Mouse (Mus musculus) forebrain, embryonic 16.5 days (tissue): ENCODE measurements around the gene Proca1. TPM values are rescaled to one million over a fixed set of nuclear protein-coding genes. Genes with fewer than 3 reads are reported as not detected.

Source experiments
- ATAC-seq: fragments of 200-750 bp; cut with Nextera tagmentation; 2 replicates; pipeline ENCODE4 v1.8.0; 2017; ENCODE audit warnings: mild to moderate bottlenecking, moderate library complexity
- H3K27ac ChIP-seq: fragments of 300-500 bp; sonication (generic); 2 replicates; pipeline ENCODE4 v1.5.1; 2014; ENCODE audit warnings: low read length, control low read depth
- H3K27me3 ChIP-seq: fragments of 300-500 bp; sonication (generic); replicated peaks from 2 replicates; pipeline ENCODE4 v1.6.1; 2014; ENCODE audit warnings: low read length; ENCODE audit not compliant: control insufficient read depth, insufficient read depth
- H3K36me3 ChIP-seq: fragments of 300-500 bp; sonication (generic); 2 replicates; pipeline ENCODE4 v1.6.1; 2014; ENCODE audit not compliant: control insufficient read depth, insufficient read depth
- H3K4me1 ChIP-seq: fragments of 300-500 bp; sonication (generic); replicated peaks from 2 replicates; pipeline ENCODE4 v1.6.1; 2014; ENCODE audit warnings: low read length; ENCODE audit not compliant: control insufficient read depth, insufficient read depth
- H3K4me2 ChIP-seq: fragments of 300-500 bp; sonication (generic); 2 replicates; pipeline ENCODE4 v1.6.1; 2014; ENCODE audit warnings: mild to moderate bottlenecking, low read length, control low read depth
- H3K4me3 ChIP-seq: fragments of 300-500 bp; sonication (generic); replicated peaks from 2 replicates; pipeline ENCODE4 v1.5.1; 2014; ENCODE audit warnings: mild to moderate bottlenecking, low read length, control low read depth
- H3K9ac ChIP-seq: fragments of 300-500 bp; sonication (generic); replicated peaks from 2 replicates; pipeline ENCODE4 v1.6.1; 2014; ENCODE audit warnings: low read depth, low read length, control low read depth
- H3K9me3 ChIP-seq: fragments of 300-500 bp; sonication (generic); 2 replicates; pipeline ENCODE4 v1.6.1; 2016; ENCODE audit warnings: low read length; ENCODE audit not compliant: control insufficient read depth
- WGBS: fragments of 180-500 bp; shearing (Covaris S2); extraction: QIAGEN DNeasy Blood & Tissue Kit; methylation state at CpG from one replicate; pipeline ENCODE4 v1.1.7; 2014; 5-methylcytosine and 5-hydroxymethylcytosine counted together
- polyA plus RNA-seq: library from polyadenylated mRNA; unstranded; fragments of >200 nt; fragmentation: Nextera tagmentation; extraction: Ambion mirVana; gene quantifications from 2 replicates; pipeline ENCODE4 v1.2.1, GENCODE M21; 2015

Proca1 gene
- polyA plus RNA-seq, 1 experiment from 2014 or later = 3.0 TPM

- H3K4me3 ChIP-seq = no peak overlapping the region
- H3K4me1 ChIP-seq = peaks cover 33% of the 10 kb centered on the region
- no peaks in the 10 kb centered on the region for H3K9me3 ChIP-seq
- H3K36me3 ChIP-seq = peaks cover 39% of the 10 kb centered on the region
- H3K27ac ChIP-seq = no peak overlapping the region
- no peak overlapping the region for H3K9ac ChIP-seq
- 28% methylated on average over 2 of the region's 2 CpGs for WGBS
- no peaks in the 10 kb centered on the region for H3K27me3 ChIP-seq
- ATAC-seq = peak; percentile 39
- H3K4me2 ChIP-seq = no peak overlapping the region
Measured at GRCm38 (mm10) chr11:78159096-78159495, 34.1 kb upstream of the Proca1 start.

GRCm38 (mm10) chr11:78159557-78159956 is 33.6 kb upstream of the Proca1 start:
- ATAC-seq = no peak
- peaks cover 38% of the 10 kb centered on the region for H3K36me3 ChIP-seq
- no peak overlapping the region for H3K27ac ChIP-seq
- H3K4me3 ChIP-seq = no peak overlapping the region
- H3K4me2 ChIP-seq = no peak overlapping the region
- 80% methylated on average over 7 of the region's 7 CpGs for WGBS
- no peaks in the 10 kb centered on the region for H3K27me3 ChIP-seq
- peaks cover 28% of the 10 kb centered on the region for H3K4me1 ChIP-seq
- no peaks in the 10 kb centered on the region for H3K9me3 ChIP-seq
- no peak overlapping the region for H3K9ac ChIP-seq

GRCm38 (mm10) chr11:78160171-78160570 is 33.0 kb upstream of the Proca1 start:
- Histone ChIP-seq H3K4me1 (peaks cover 26% of the 10 kb centered on the region), H3K27me3 (no peaks in the 10 kb centered on the region), H3K4me2 (no peak overlapping the region), H3K9ac (no peak overlapping the region), H3K36me3 (peaks cover 34% of the 10 kb centered on the region), H3K27ac (no peak overlapping the region), H3K4me3 (no peak overlapping the region), H3K9me3 (no peaks in the 10 kb centered on the region)
- 90% methylated on average over 18 of the region's 18 CpGs for WGBS
- ATAC-seq = no peak

DNA sequence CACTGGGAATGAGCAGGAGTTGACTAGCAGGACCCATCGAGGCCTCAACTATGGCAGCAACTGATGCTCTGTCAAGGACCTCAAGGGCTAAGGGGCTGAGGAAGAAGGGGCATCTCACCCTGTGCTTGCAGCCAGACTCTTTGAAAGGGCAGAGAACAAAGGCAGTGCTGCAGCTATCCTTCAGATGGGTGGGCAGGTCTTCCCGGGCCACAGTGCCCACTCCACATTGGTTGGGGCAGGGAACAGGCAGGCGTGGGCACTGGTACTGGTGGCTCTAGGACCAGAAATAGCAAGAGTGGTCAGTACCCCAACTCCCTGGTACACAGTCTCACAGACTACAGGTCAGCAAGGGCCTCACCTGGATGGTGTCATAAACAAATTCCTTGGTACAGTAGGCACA is 32.5 kb upstream of the Proca1 start:
- Histone ChIP-seq H3K4me3 (no peak overlapping the region), H3K27me3 (no peaks in the 10 kb centered on the region), H3K9me3 (no peaks in the 10 kb centered on the region), H3K4me1 (peaks cover 28% of the 10 kb centered on the region), H3K36me3 (peaks cover 34% of the 10 kb centered on the region), H3K4me2 (no peak overlapping the region), H3K9ac (no peak overlapping the region), H3K27ac (no peak overlapping the region)
- 89% methylated on average over 3 of the region's 3 CpGs for WGBS
- ATAC-seq = no peak

- Histone ChIP-seq H3K9me3 (no peaks in the 10 kb centered on the region), H3K4me1 (peaks cover 33% of the 10 kb centered on the region), H3K36me3 (peaks cover 34% of the 10 kb centered on the region), H3K27me3 (no peaks in the 10 kb centered on the region), H3K4me3 (no peak overlapping the region), H3K4me2 (no peak overlapping the region), H3K27ac (no peak overlapping the region), H3K9ac (no peak overlapping the region)
- WGBS = 91% methylated on average over 14 of the region's 14 CpGs
- no peak for ATAC-seq
Measured at GRCm38 (mm10) chr11:78161169-78161568, 32.0 kb upstream of the Proca1 start.

- H3K27ac ChIP-seq = 0 out of 2 replicates have a peak overlapping the region, but pooled peaks have one; percentile 47
Measured at GRCm38 (mm10) chr11:78161968-78162367, 31.2 kb upstream of the Proca1 start.

DNA sequence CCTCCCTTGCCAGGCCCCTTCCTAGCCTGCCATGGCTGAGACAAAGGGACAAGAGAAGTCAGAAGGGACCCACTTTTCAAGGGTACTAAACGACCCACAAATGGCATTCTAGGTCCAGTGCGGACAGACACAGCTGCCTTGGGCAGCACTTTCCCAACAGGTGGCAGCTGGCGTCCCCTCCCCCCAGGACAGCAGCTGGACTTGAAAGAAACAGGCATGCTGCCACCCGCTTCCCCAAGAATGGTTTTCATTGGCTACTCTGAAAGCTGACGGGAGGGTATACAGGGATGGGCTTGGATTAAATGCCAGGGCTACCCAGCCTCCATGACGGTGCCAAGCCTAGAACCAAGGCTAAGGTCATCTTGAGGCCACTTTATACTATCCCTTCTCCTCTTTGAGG is 30.7 kb upstream of the Proca1 start:
- WGBS = 27% methylated on average over 6 of the region's 6 CpGs
- Histone ChIP-seq H3K4me2 (peak overlapping the region; percentile 68), H3K4me3 (peak overlapping the region; percentile 14; the same call in 1 of the 2 replicates), H3K36me3 (peaks cover 34% of the 10 kb centered on the region), H3K4me1 (peaks cover 35% of the 10 kb centered on the region), H3K27ac (peak overlapping the region; percentile 98; the same call in 1 of the 2 replicates), H3K9me3 (no peaks in the 10 kb centered on the region), H3K27me3 (no peaks in the 10 kb centered on the region), H3K9ac (peak overlapping the region; percentile 99; the same call in 1 of the 2 replicates)
- ATAC-seq = no peak

More at GRCm38 (mm10) chr11:78161968-78162367, 31.2 kb upstream of the Proca1 start:
- Histone ChIP-seq H3K4me2 (peak overlapping the region; percentile 68), H3K9me3 (no peaks in the 10 kb centered on the region), H3K4me1 (peaks cover 35% of the 10 kb centered on the region), H3K4me3 (no peak overlapping the region), H3K9ac (no peak overlapping the region), H3K36me3 (peaks cover 34% of the 10 kb centered on the region), H3K27me3 (no peaks in the 10 kb centered on the region)
- no peak for ATAC-seq
- 23% methylated on average over 4 of the region's 4 CpGs for WGBS

GRCm38 (mm10) chr11:78163045-78163444 is 30.1 kb upstream of the Proca1 start:
- no peaks in the 10 kb centered on the region for H3K27me3 ChIP-seq
- H3K4me3 ChIP-seq = peak overlapping the region; percentile 94
- peaks cover 30% of the 10 kb centered on the region for H3K36me3 ChIP-seq
- peak overlapping the region; percentile 98 for H3K27ac ChIP-seq
- H3K4me1 ChIP-seq = peaks cover 35% of the 10 kb centered on the region
- peak overlapping the region; percentile 68 for H3K4me2 ChIP-seq
- ATAC-seq = no peak
- peak overlapping the region; percentile 99 for H3K9ac ChIP-seq
- H3K9me3 ChIP-seq = no peaks in the 10 kb centered on the region
- 91% methylated on average over 2 of the region's 2 CpGs for WGBS

DNA sequence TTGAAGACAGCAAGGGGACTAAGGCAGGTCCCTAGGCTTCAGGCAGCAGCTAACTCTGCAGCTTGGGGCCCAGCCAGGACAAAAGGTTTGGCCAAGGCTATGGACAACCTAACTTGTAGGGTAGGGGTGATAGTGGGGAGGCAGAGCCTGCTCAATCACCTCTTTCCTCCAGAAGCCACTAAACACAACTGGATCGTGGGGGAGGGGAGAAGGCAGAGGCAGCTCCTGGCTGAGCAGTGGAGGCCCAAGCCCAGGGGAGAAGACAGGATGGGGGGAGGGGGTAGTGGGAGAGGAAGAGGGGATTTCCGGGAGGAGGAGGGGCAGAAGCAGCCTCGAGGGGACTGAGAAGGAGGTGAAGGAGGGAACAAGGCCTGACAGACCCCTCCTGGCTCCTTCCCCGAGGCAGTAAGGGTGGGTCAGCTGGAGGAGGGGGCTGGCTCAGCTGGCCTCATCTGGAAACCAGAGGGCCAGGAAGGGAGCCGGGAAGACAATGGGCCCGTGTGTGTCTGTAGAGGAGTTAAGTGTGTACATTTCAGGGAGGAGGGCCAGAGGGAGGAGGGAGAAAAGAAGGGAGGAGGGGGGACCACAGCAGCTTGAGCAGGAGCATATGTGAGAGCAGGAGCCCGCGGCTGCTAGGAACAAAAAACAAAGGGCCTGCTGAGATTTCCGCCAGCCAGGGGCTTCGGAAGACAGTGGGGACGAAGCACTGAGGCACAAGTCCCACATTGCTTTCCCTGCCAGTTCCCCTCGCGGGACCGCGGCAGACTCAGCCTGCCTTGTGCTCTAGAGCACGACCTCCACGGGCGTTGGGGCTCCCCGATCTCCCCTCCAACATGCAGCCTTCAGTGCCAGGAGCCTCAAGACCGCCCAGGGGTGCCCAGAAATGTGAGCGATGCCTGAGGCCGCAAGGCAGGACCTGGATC is 29.2 kb upstream of the Proca1 start:
- no peaks in the 10 kb centered on the region for H3K9me3 ChIP-seq
- peak; percentile 34 for ATAC-seq
- under 1% methylated on average over 22 of the region's 22 CpGs for WGBS

More for the DNA sequence above, 29.2 kb upstream of the Proca1 start:
- H3K4me1 ChIP-seq = peaks cover 32% of the 10 kb centered on the region
- H3K9ac ChIP-seq = peak overlapping the region; percentile 99
- peak overlapping the region; percentile 94 for H3K4me3 ChIP-seq
- no peaks in the 10 kb centered on the region for H3K27me3 ChIP-seq
- peak overlapping the region; percentile 68 for H3K4me2 ChIP-seq
- H3K36me3 ChIP-seq = peaks cover 23% of the 10 kb centered on the region
- peak overlapping the region; percentile 98 for H3K27ac ChIP-seq
